Mouse (Mus musculus) bone marrow macrophage, adult 2 months (primary cell): Measurements from ENCODE around the gene Cited4.

Experiments
- CTCF ChIP-seq: IDR thresholded peaks from 2 replicates; pipeline ENCODE4 v1.5.1; 2012; ENCODE audit warnings: low read depth, mild to moderate bottlenecking, low read length, moderate library complexity
- POLR2A ChIP-seq: IDR thresholded peaks from 2 replicates; pipeline ENCODE4 v1.6.1; 2012; ENCODE audit warnings: mild to moderate bottlenecking, low read depth, low read length, borderline replicate concordance

- no peak for TF ChIP-seq POLR2A
- TF ChIP-seq CTCF, result no peak
Measured at GRCm38 (mm10) chr4:120702511-120702910, 36.1 kb downstream of the Cited4 start.
